Mouse (Mus musculus) ES-E14 (cell line): Measurements from ENCODE around the gene Ulk4.

Experiments used
- CHD2 ChIP-seq: IDR thresholded peaks from 2 replicates; pipeline ENCODE4 v1.6.1; 2014; ENCODE audit warnings: mild to moderate bottlenecking, low read depth, low read length, inconsistent platforms
- ZC3H11A ChIP-seq: IDR thresholded peaks from 2 replicates; pipeline ENCODE4 v1.6.1; 2012; ENCODE audit warnings: low read depth, mild to moderate bottlenecking, inconsistent platforms, low read length, borderline replicate concordance

- no peak for TF ChIP-seq ZC3H11A
- TF ChIP-seq CHD2, result no peak
Observed at GRCm38 (mm10) chr9:121312237-121312891, 35.4 kb upstream of the Ulk4 start.
